Mouse (Mus musculus) heart, adult 8-10 months (tissue): ENCODE measurements around the gene Olfr898. TPM values are rescaled to one million over a fixed set of nuclear protein-coding genes. Genes with fewer than 3 reads are reported as not detected.

Source experiments
- DNase-seq: peaks from one replicate; pipeline ENCODE4 v3.0.0; 2022; ENCODE audit warnings: low spot score
- total RNA-seq, 4 experiments: library from RNA; stranded (reverse); gene quantifications; 2 replicates each; pipeline ENCODE4 v1.2.4; 2022

The Olfr898 gene
- total RNA-seq, result not detected

GRCm38 (mm10) chr9:38348111-38348510 is at the start of gene Olfr898:
Gene Olfr898, plus strand, starts transcription at chr9:38348411.
- no peak for DNase-seq

GRCm38 (mm10) chr9:38328760-38329159 is 19.5 kb upstream of the Olfr898 start, which contains the start of gene Olfr25:
Gene Olfr25, plus strand, starts transcription at chr9:38329060.
- DNase-seq, result no peak

- DNase-seq, result no peak
Observed at GRCm38 (mm10) chr9:38366596-38366995, 18.4 kb downstream of the Olfr898 start, which contains the start of gene Olfr250. Gene Olfr250, plus strand, starts transcription at chr9:38366896.

GRCm38 (mm10) chr9:38376786-38377185 is 28.6 kb downstream of the Olfr898 start, which contains the start of gene Olfr251:
Gene Olfr251, plus strand, starts transcription at chr9:38377086.
- no peak for DNase-seq

GRCm38 (mm10) chr9:38401398-38401797 is 53.2 kb downstream of the Olfr898 start, which contains the start of gene Olfr147:
Gene Olfr147, plus strand, starts transcription at chr9:38401698.
- no peak for DNase-seq

Other genes with a start within 250 kb of the Olfr898 start
- not detected for gene Olfr888, start 240.3 kb upstream of the Olfr898 start, total RNA-seq
- not detected for gene Olfr889, start 233.2 kb upstream of the Olfr898 start, total RNA-seq
- gene Olfr890, start 205.9 kb upstream of the Olfr898 start, total RNA-seq, result not detected
- gene Olfr891, start 167.6 kb upstream of the Olfr898 start, total RNA-seq, result not detected
- gene Olfr893, start 140.0 kb upstream of the Olfr898 start, total RNA-seq, result not detected
- not detected for gene Olfr894, start 130.4 kb upstream of the Olfr898 start, total RNA-seq
- not detected for gene Olfr143, start 95.6 kb upstream of the Olfr898 start, total RNA-seq
- gene Olfr895, start 80.6 kb upstream of the Olfr898 start, total RNA-seq, result not detected
- not detected for gene Olfr896-ps1, start 57.3 kb upstream of the Olfr898 start, total RNA-seq
- not detected for gene Olfr25, start 19.4 kb upstream of the Olfr898 start, total RNA-seq
- gene Olfr250, start 18.5 kb downstream of the Olfr898 start, total RNA-seq, result not detected
- not detected for gene Olfr251, start 28.7 kb downstream of the Olfr898 start, total RNA-seq
- gene Olfr147, start 53.3 kb downstream of the Olfr898 start, total RNA-seq, result not detected
- gene Olfr901, start 81.0 kb downstream of the Olfr898 start, total RNA-seq, result not detected
- gene Olfr902, start 99.2 kb downstream of the Olfr898 start, total RNA-seq, result not detected
- not detected for gene Olfr904, start 114.7 kb downstream of the Olfr898 start, total RNA-seq
- gene Olfr905, start 122.7 kb downstream of the Olfr898 start, total RNA-seq, result not detected
- not detected for gene Olfr906, start 138.7 kb downstream of the Olfr898 start, total RNA-seq
- gene Olfr907, start 147.4 kb downstream of the Olfr898 start, total RNA-seq, result not detected
- not detected for gene Olfr911-ps1, start 173.2 kb downstream of the Olfr898 start, total RNA-seq
- not detected for gene Olfr910, start 189.4 kb downstream of the Olfr898 start, total RNA-seq
- gene Olfr912, start 231.8 kb downstream of the Olfr898 start, total RNA-seq, result not detected
- gene Olfr913, start 244.3 kb downstream of the Olfr898 start, total RNA-seq, result not detected